Mouse (Mus musculus): Measurements from ENCODE around the gene Trim62.

GRCm38 (mm10) chr4:128872992-128873391, 10.4 kb upstream of the Trim62 start:
- TF ChIP-seq USF1 (IDR thresholded peaks at IDR 0.05; ENCODE audit: low read depth): no peak
- TF ChIP-seq CTCF (IDR thresholded peaks at IDR 0.05; ENCODE audit: control insufficient read depth, insufficient read depth, insufficient read length): no peak
- no peak for TF ChIP-seq MYOG (IDR thresholded peaks at IDR 0.05; ENCODE audit: control insufficient read depth, extremely low read depth, insufficient read length)
- TF ChIP-seq MYOD1 (IDR thresholded peaks at IDR 0.05; ENCODE audit: control insufficient read depth, insufficient read length, low read depth): no peak
- no peak for TF ChIP-seq CEBPB (IDR thresholded peaks at IDR 0.05; ENCODE audit: low read depth)
- no peak for TF ChIP-seq MAX (IDR thresholded peaks at IDR 0.05)
